Mouse (Mus musculus): ENCODE measurements around the gene Eri3.

- TF ChIP-seq USF1 (IDR thresholded peaks at IDR 0.05; ENCODE audit: low read depth): no peak
- TF ChIP-seq POLR2AphosphoS2 (IDR thresholded peaks at IDR 0.05; ENCODE audit: insufficient read length, low read depth): no peak
- no peak for TF ChIP-seq POLR2A (IDR thresholded peaks at IDR 0.05; ENCODE audit: insufficient read length, low read depth)
- TF ChIP-seq MAX (IDR thresholded peaks at IDR 0.05; ENCODE audit: low read depth): no peak
- no peak for TF ChIP-seq E2F4 (IDR thresholded peaks at IDR 0.05; ENCODE audit: insufficient read depth)
- TF ChIP-seq TCF12 (IDR thresholded peaks at IDR 0.05; ENCODE audit: insufficient read depth, poor library complexity, severe bottlenecking): no peak
- no peak for TF ChIP-seq TCF3 (IDR thresholded peaks at IDR 0.05; ENCODE audit: insufficient read length, low read depth)
Observed at GRCm38 (mm10) chr4:117640925-117641703, 90.9 kb downstream of the Eri3 start.

Data from myocyte (in vitro differentiated cells).